Mouse (Mus musculus) gastrocnemius, postnatal 14 days (tissue): ENCODE data around the gene Slc35a2. TPM values are rescaled to one million over a fixed set of nuclear protein-coding genes. Genes with fewer than 3 reads are reported as not detected.

Experiments
- DNase-seq: peaks from one replicate; pipeline ENCODE4 v3.0.0; 2021; ENCODE audit warnings: mixed read lengths
- intact Hi-C: fragments of 180-260 bp; cut with DNase I; formaldehyde crosslinking; loops from one replicate; pipeline ENCODE4 v1.15.1; 2025; ENCODE audit warnings: low total_unique reads
- long read RNA-seq, 2 experiments: library from polyadenylated mRNA; stranded (forward); transcript quantifications; one replicate each; pipeline ENCODE4 v2.0.0; 2021
- total RNA-seq, 2 experiments: library from RNA; stranded (reverse); gene quantifications; 2 replicates each; pipeline ENCODE4 v1.2.3; 2021

The Slc35a2 gene
- 10 to 100 TPM in 1 of 2 experiments, 1 to 10 TPM in 1; 8.7 to 10.2 TPM for total RNA-seq
- long read RNA-seq, experiment 1, transcript Slc35a2-203 (5 exons, 1,527 nt) = major isoform, 6 of 13 reads
- long read RNA-seq, experiment 1, partial matches to known transcripts = 3 of 13 reads
- long read RNA-seq, experiment 1, other reads (novel, unspliced or antisense) = 2 of 13 reads
- long read RNA-seq, experiment 2, transcript Slc35a2-203 (5 exons, 1,527 nt) = major isoform, 6 of 15 reads
- long read RNA-seq, experiment 2, partial matches to known transcripts = 1 of 15 reads
- long read RNA-seq, experiment 2, other reads (novel, unspliced or antisense) = 4 of 15 reads

DNA sequence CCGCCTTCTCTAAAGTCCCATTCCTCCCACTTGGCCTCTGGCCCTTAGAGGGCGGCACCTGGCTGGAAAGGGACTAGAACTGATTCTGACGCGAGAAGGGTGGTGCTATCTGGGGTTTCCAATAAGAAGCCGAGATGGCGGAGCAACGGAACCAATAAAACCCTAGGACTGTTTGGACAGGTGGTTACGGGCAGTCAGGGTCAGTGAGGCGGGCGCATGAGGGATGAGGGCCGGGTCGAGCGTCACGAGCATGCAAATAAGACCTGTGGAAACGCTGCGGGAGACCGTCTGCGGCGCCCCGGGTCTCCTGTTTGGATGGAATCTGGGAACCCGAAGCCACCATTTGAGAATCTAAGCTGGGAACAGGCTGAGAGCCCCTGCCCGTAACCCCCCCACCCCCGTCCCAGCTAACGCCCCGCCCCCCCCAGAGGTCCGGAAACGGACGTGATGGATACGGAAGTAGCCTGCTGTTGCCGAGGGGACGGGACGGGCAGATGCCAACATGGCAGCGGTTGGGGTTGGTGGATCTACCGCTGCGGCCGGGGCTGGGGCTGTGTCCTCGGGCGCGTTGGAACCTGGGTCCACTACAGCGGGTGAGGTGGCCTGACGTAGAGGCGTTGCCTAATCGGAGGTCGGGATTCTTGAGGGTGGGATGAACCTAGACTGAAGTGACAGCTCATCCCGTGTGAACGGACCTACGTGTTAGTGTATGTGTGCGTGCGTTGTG is at the start of gene Slc35a2:
Gene Slc35a2, plus strand, starts transcription at position 188 of the 727 bp plus-strand sequence.
- peak; percentile 86 for DNase-seq
- intact Hi-C loops = no loop called here

DNA sequence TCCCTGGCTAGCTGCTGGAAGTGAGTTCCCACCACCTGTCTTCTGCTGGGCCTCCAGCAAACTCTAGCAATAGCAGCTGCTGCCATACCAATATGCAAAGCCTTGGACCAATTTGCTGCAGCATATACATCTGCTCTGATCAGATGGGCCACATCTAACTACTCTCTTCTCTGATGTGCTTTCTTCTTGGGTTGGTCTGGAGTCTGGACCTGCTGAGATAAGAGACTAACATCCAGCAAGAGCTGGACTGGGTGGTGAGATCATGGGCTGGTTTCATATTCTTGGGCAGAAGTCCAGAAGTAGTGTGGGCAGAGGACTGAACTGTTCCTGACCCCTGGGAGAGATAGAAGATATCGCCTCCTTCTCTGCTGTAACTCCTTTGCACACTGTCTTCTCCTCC is 46.7 kb upstream of the Slc35a2 start:
- intact Hi-C loops = no loop called here
- DNase-seq = no peak

DNA sequence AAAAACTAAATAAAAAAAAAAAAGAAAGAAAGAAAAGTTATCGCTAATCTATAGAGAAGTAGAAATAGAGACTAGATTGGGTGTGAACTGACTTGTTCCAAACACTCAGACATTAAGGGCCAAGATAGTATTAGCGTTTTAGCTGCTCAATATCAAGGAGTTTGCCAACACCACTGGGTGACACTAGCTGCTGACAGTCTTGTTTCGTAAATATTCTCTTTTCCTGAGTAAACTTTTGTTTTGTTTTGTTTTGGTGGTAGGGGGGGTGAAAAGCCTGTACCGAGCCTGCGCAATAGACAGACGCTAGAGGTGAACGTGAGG is 43.0 kb upstream of the Slc35a2 start:
- intact Hi-C loops = no loop called here
- no peak for DNase-seq

DNA sequence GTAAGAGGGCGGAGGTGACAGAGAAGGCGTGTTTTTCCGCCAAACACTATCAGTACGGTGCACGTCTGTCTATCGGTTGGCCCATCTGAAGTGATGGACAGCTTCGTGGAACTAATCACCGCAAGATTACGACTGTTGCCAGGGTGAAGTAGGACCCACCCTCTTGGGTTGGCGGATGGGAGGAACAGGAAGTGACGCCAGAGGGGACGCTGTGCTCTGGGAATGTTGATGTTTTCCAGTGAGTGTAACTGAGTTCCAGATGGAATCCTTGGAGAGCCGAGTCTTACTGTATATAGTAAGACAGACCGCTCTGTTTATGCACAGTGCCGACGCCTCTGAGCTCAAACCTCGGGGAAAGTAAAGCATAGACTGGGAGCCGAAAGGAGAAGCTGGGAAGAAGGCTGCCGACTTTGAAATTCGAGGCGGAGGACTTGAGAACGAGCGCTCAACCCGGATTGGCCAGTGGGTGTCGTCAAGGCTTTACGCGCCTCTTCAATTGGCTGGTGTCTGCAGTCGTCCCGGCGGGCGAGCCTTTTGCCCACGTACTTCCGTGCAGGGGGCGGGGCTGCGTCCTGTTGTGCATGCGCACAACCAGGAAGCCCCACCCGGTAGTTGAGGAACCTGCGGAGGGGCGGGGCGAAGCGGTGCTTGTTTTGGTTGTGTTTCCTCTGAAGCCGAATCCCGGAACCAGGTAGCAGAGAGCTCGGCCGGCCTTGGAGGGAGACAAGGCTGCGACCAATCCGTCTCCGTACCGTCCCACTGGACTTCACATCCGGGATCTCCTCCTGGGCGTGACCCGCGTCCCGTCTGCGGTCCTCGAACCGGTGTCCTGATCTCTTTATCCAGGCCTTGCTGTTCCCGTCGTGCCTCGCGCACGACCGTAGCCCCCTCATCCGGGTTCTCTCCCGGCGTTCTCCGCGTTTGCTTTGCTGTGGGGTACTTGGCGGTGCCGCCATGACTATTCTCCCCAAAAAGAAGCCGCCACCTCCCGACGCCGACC is 42.4 kb upstream of the Slc35a2 start, which contains the start of gene Otud5:
Gene Otud5, plus strand, starts transcription at position 202 of the 1,000 bp plus-strand sequence.
- intact Hi-C loops = no loop called here

DNA sequence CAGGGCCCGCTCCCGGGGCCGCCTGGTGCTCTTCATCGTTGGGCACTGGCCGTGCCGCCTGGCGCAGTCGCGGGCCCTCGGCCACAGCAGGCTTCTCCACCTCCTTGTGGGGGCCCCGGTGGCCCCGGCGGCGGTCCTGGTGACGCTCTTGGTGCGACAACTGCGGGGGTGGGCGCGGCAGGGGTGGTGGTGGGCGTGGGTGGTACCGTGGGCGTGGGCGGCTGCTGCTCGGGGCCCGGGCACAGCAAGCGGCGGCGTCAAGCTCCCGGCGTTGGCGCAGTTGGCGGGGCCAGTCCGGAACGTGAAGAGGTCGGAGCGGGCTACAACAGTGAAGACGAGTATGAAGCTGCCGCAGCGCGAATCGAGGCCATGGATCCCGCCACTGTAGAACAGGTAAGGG is 41.5 kb upstream of the Slc35a2 start:
- intact Hi-C loops = no loop called here
- peak; percentile 12 for DNase-seq

More for the DNA sequence above, 42.4 kb upstream of the Slc35a2 start, which contains the start of gene Otud5:
- DNase-seq = peak; percentile 93

DNA sequence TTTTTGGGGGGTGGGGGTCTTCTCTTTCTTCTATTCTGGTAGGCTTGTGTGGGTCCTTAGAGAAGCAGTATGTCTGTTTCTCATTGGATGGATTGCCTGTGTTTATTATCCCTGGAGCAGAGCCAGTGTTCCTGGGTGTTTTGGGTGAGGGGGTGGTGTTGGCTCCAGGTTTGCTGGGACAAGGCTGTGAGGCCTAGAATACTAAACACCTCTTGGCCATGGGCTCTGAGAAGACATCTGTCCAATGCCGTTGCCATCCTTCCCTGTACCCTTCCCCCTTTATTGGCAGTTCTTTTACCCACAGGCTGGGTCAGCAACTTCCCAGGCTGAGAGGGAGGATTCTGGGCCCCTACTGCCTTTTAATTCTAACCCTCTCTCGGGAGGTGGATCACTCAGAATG is 36.0 kb upstream of the Slc35a2 start:
- intact Hi-C loops = no loop called here
- DNase-seq = no peak

DNA sequence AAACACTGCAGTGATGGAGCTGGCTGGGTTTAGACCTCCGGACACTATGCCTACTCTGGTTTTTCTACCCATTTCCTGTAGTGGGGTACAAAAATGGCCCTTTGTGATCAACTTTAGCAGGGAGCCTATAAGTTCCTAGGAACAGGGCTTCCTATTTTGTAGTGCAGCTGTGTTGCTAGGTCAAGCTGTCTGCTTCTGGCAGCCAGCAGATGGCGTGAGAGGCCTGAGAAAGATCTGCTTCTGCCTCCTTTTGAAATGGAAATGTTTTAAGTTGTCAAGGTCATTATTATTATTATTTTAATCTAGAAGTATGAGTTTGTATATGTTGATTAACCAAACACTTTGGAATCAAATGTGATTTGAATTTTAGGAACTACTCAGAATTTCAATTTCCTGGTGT is 29.2 kb upstream of the Slc35a2 start:
- peak; percentile 30 for DNase-seq
- intact Hi-C loops = no loop called here

DNA sequence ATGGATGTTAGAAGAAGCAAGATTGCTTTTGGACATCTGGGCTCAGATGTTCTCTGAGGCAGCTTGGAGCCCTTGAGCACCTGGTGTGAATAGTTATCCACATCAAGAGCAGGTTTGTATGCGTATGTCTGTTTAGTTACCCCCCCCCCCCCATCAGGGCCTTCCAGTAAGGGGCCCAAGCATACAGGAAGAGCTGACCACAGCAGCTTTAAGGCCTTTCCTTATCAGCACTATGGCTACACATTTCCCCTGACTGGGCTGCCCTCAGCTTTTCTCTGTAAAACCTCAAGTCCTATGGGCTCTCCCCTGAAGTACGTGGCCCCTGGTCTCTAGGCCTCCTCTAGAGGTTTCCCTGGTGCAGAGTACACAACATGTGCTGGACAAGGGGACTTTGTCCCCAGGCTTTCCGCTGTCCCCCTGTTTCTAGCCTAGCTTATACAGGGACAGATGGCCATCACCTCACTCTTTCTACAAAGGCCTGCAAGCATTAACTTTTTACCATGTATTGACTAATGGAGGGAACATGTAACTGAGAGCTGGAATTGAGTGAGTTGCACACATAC is 24.6 kb upstream of the Slc35a2 start:
- intact Hi-C loops = no loop called here
- no peak for DNase-seq

DNA sequence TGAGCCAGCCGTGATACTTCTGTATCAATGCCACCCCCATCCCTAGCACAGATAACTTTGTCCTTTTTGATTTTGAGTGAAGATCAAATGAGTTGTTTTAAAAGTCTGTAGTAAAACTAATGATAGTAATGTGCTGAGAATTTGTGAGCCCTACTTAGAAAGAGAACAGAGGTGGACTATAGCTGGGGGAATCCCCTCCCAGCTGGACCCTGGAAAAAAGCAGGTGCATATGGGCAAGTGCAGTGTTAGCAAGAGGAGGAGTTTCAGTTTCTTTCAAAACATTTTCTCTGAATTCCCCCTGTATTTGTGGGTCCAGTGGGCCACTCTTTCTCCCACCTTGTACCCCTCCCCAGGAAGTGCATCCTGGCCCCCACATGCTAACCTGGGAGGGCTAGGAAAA is 20.6 kb upstream of the Slc35a2 start:
- no peak for DNase-seq
- intact Hi-C loops = no loop called here

DNA sequence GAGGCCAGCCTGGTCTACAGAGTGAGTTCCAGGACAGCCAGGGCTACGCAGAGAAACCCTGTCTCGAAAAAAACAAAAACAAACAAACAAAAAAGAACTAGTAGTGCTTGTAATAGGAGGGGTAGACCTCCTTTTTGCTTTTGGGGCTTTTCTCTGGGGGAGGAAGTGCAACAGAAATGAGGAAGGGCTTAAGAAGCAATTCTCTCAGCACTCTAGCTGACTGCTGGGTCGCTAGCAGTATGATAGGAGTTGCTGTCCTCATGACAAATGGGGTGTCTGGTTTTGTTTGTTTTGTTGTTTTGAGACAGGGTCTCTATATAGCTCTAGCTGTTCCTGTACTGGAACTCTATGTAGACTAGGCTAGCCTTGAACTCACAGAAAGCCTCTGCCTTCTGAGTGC is 19.3 kb upstream of the Slc35a2 start:
- no peak for DNase-seq
- intact Hi-C loops = no loop called here

DNA sequence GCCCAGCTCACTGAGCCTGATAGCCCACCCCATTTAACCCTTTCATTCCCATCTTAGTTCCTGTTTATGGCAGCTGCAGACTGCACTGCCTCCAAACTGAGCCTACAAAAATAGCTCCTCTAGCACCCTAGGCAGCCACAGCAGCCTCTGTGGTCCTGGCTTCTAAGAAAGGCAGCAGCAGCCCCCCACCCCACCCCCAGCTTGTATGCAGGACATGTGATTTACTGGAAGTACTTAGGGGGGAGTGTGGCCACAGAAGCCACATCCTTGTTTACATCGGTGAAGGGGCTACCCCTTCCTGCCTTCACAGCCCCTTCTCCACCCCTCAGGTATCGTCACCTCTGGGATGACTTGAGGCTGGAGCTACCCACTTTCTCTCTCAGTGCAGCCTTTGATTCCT is 18.5 kb upstream of the Slc35a2 start:
- DNase-seq = no peak
- intact Hi-C loops = no loop called here

DNA sequence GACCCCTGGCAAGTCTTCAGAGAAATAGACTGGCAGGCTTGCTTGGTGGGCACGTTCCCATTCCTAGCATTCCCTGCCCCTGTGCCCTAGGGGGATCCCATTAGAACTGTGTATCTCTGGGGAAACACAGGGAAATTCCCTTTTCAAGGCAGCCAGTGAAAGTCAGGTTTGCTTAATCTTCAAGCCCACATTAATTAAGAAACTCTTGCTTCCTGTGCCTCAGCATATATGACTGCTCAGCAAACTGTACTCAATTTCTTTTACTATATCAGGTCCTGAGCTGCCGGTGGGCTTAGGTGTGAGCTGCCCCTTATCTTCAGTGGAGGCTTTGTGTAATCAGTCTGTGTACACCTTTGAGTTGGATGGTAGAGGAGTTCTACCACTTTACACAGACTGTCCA is 18.0 kb upstream of the Slc35a2 start:
- intact Hi-C loops = no loop called here

DNA sequence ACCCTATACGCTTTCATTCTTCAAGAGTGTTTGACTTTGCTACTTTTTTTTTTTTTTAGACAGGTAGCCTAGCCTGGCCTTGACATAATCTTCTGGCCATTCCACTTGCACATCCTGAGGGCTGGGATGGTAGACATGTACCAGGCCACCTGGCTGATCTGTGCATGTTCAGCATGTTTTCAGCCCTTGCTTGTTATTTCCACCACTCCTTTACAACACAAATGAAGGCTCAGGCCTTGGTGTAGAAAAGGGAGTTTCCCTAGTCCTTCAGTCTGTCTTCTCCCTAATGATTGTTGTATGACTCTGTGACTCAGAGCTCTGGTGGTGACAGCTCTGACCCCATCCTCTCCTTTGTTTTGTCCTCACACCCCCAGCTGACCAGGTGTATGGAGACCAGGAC is 16.7 kb upstream of the Slc35a2 start:
- intact Hi-C loops = no loop called here
- no peak for DNase-seq

More for the DNA sequence above, 18.0 kb upstream of the Slc35a2 start:
- no peak for DNase-seq

DNA sequence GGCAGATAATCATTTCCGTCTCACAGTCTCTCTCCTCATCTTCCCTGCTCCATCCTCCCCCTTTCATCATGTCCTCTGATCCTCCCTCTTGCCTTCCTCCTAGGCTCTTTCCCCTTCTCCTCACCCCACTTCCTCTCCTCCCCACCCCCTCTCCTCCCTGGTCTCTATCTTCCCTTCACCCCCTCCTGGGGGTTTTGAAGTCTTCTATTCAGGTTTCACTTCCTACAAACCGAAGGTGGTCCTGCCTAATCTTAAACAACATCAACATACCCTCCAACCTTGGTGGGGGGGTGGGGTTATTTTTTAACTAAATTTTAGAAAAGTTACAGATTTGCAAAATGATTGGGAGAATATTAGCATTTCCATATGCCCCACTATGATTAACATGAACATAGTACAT is 15.3 kb upstream of the Slc35a2 start:
- no peak for DNase-seq
- intact Hi-C loops = loop anchor here (2.0 kb wide), 1 partner anchor 16 kb away; no protein-coding TSS in a partner anchor

DNA sequence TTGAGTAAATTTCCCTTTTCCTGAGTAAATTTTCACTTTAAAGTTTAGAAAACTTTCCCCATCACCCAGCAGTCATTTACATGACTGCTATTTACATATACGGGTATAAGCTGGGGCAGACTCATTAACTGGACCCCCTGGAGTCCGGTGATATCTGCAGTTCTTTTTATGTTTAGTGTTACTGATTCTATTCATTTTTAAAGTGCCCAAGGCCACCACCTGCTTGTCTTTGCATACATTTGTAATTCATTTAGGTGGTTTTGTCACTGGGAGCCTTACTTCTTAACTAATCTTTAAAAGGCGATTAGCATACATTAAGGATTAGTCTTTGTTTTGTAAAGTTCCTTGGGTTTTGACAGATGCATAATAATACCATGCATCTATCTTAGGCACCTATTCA is 14.0 kb upstream of the Slc35a2 start:
- intact Hi-C loops = loop anchor here (2.0 kb wide), 1 partner anchor 17 kb away; no protein-coding TSS in a partner anchor
- DNase-seq = no peak

DNA sequence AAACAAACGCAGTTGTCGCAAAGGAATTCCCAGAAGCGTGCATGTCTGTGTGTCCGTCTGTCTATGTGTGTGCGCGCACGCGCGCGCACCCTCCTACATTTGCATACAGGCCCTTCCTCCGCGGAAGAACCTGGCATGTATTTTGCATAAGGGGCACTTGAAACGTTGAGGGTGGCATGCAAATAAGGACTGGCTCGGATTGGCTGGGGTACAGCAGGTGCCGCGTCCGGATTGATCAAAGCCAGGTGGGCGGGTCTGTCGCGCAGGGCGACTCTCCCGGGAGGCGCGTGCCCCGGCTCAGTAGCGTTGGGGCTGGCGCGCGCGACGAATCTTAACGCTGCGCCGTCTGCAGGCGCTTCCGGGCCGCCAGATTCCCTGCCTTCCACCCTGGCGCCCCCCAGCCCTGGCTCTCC is 5.8 kb upstream of the Slc35a2 start, which contains the start of gene Pim2:
Gene Pim2, plus strand, starts transcription at position 256 of the 413 bp plus-strand sequence.
- intact Hi-C loops = no loop called here
- DNase-seq = peak; percentile 57

DNA sequence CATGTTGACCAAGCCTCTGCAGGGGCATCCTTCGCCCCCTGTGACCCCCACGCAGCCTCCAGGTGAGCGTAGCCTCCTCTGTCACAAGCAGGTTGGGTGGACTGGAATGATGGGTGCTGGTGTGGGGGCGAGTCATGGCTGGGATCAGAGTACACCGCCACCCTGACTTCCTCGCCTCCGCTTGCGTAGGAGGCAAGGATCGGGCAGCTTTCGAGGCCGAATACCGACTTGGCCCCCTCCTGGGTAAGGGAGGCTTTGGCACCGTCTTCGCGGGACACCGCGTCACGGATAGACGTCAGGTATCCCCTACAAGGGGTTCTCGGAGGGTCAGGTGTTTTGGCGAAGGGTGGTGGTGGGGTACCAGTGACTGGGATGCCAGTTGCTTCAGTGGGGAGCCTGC is 5.3 kb upstream of the Slc35a2 start:
- intact Hi-C loops = no loop called here

DNA sequence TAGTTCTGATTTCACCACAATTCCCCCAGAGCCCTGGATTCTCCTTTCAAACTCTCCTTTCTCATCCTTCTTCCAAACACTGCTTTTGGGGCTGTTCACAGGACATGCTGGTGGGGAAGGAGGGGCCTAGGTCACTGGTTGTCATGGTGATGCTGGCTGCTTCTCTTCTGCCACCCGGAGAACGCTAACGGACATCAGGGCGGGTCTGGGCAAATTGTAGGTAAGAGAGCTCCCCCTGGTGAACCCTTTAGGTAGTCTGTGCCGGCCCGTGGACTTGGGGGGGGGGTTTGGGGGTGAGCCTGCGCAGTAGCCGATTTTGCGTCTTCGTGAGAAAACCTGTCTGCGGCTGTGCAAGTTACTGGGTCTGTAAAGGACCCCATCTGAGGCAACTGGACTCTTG is 4.0 kb upstream of the Slc35a2 start:
- intact Hi-C loops = no loop called here
- peak; percentile 48 for DNase-seq

More for the DNA sequence above, 5.3 kb upstream of the Slc35a2 start:
- DNase-seq = no peak

DNA sequence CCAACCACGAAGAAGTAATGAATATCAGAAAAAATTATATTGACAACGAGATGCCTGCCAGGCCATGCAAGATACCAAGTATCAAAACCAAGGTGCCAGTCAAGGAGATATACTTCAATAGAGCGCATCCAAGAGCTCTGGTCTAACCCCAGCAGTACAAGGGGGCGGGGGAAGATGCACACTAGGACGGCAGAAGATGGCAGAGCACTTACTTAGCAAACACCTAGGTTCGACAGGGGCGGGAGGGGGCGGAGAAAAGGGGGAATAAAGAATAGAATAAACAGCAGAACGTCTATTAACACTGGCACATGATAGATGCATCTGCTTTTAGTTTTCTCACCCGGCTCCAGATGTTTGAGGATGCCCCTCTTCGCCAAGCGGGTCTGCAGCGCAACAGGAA is 14.4 kb downstream of the Slc35a2 start:
- intact Hi-C loops = no loop called here
- no peak for DNase-seq
